Mouse (Mus musculus) stomach, embryonic 15.5 days (tissue): ENCODE measurements at regions not wholly inside any gene's neighbourhood (a gene's known extent, or its start where the extent isn't known, plus 50 kb on each side); places are given as distances from the start of the nearest gene placed in this dataset.

Experiments
- ATAC-seq: fragments of 200-750 bp; cut with Nextera tagmentation; 2 replicates; pipeline ENCODE4 v1.8.0; 2017; ENCODE audit warnings: low read depth, moderate number of reproducible peaks, moderate TSS enrichment; ENCODE audit not compliant: insufficient read depth, low FRiP score
- H3K27ac ChIP-seq: fragments of 300-500 bp; sonication (generic); 2 replicates; pipeline ENCODE4 v1.5.1; 2015; ENCODE audit warnings: mild to moderate bottlenecking, inconsistent platforms
- H3K27me3 ChIP-seq: fragments of 300-500 bp; sonication (generic); replicated peaks from 2 replicates; pipeline ENCODE4 v1.6.1; 2015; ENCODE audit warnings: inconsistent platforms
- H3K36me3 ChIP-seq: fragments of 300-500 bp; sonication (generic); 2 replicates; pipeline ENCODE4 v1.6.1; 2015; ENCODE audit warnings: inconsistent platforms
- H3K4me1 ChIP-seq: fragments of 300-500 bp; sonication (generic); 2 replicates; pipeline ENCODE4 v1.6.1; 2015; ENCODE audit warnings: inconsistent platforms
- H3K4me2 ChIP-seq: fragments of 300-500 bp; sonication (generic); 2 replicates; pipeline ENCODE4 v1.6.1; 2015; ENCODE audit warnings: mild to moderate bottlenecking, inconsistent platforms
- H3K4me3 ChIP-seq: fragments of 300-500 bp; sonication (generic); replicated peaks from 2 replicates; pipeline ENCODE4 v1.5.1; 2015; ENCODE audit warnings: inconsistent platforms
- H3K9ac ChIP-seq: fragments of 300-500 bp; sonication (generic); 2 replicates; pipeline ENCODE4 v1.6.1; 2015; ENCODE audit warnings: inconsistent platforms
- H3K9me3 ChIP-seq: fragments of 300-500 bp; sonication (generic); 2 replicates; pipeline ENCODE4 v1.6.1; 2016; ENCODE audit warnings: inconsistent platforms
- WGBS: fragments of 180-500 bp; shearing (Covaris S2); methylation state at CpG from one replicate; pipeline ENCODE4 v1.1.7; 2015; 5-methylcytosine and 5-hydroxymethylcytosine counted together

DNA sequence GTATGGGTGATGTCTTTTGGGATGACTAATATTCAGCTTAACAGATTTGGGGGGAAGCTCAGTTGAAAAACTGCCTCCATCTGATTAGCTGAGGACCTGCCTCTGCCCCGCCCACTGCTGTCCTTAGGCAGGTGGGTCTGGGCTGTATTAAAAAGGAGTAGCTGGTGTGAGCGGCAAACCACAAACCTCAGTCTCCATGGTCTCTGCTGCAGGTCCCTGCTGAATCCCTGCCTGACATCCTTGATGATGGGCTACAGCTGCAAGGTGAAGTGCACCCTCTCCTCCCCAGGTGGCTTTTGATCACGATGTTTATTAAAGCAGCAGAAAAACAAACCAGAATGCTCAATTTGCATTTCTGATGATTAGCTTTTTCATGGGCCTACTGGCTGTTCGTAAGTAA, 60.8 kb upstream of the Plet1 start:
- H3K27me3 ChIP-seq, result no peaks in the 10 kb centered on the region
- no peak overlapping the region for H3K4me3 ChIP-seq
- no peak overlapping the region for H3K9ac ChIP-seq
- H3K4me2 ChIP-seq, result no peak overlapping the region
- H3K36me3 ChIP-seq, result no peaks in the 10 kb centered on the region
- no peak for ATAC-seq
- peaks cover 3% of the 10 kb centered on the region; the same call in 1 of the 2 replicates for H3K4me1 ChIP-seq
- 69% methylated on average over 4 of the region's 4 CpGs for WGBS
- H3K27ac ChIP-seq, result no peak overlapping the region
- H3K9me3 ChIP-seq, result no peaks in the 10 kb centered on the region

DNA sequence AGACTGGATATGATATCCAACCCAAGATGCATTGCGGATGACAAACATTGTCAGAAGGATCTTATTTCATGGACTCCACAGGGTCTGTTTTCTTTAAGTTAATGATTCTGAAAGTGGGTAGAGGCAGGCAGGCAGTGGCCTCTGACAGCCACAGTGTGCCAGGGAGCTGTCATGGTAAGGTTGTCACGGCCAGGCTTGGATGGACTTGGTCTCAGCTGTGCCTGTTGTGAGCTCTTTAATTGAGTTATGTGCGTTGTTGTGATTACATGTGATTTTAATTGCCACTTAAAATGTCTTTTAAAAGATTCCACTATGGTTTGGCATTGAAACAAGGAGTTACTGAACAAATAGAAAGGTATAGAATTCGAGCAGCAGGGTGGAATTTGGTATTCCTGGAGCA, 60.3 kb upstream of the Plet1 start:
- no peak overlapping the region for H3K27ac ChIP-seq
- 63% methylated on average over 4 of the region's 4 CpGs for WGBS
- no peaks in the 10 kb centered on the region for H3K36me3 ChIP-seq
- H3K4me3 ChIP-seq, result no peak overlapping the region
- H3K9me3 ChIP-seq, result no peaks in the 10 kb centered on the region
- H3K4me1 ChIP-seq, result peaks cover 3% of the 10 kb centered on the region; the same call in 1 of the 2 replicates
- no peak overlapping the region for H3K4me2 ChIP-seq
- no peak for ATAC-seq
- no peak overlapping the region for H3K9ac ChIP-seq
- H3K27me3 ChIP-seq, result no peaks in the 10 kb centered on the region

DNA sequence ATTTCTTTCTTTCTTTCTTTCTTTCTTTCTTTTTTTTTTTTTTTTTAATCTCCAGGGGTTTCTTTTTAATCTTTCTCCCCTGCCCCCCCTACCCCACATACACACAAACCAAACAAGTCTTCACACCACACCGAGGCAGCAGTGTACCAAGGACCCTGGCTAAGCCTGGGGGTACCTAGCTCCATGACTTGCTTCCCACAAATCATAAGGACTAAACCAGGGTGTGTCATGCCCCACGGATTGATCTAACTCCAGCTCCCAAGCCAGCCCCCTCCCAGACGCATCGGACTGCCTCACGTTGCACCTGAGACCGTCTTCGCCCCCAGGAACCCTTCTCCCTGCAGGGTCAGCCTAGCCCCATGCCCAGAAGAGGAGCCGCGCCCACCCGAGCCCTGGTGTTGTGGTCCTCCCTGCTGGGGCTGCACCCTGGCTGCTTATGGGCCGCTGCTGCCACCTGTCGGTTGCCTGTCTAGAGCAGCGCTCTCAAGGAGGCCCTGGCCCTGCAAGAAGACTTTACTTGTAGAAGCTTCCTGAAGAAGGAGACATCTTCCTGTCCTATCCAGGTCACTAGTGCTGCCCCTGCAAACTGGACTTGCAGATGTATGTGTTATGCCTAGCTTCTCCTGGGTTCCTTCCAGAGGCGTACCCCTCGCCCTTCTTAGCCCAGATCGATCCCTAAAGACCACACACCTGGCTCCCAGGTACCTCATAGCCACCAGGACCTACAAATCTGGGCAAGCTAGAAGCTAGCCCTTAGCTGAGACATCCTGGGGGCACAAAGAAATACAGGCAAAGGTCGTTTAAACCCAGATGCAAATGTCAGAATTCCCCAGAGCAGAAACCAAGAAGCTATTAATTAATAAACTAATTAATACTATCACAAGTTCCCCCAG, 56.2 kb upstream of the Plet1 start:
- Histone ChIP-seq H3K4me2 (peak overlapping the region; percentile 75), H3K9ac (no peak overlapping the region), H3K27ac (no peak overlapping the region), H3K36me3 (no peaks in the 10 kb centered on the region), H3K27me3 (no peaks in the 10 kb centered on the region), H3K9me3 (no peaks in the 10 kb centered on the region), H3K4me3 (peak overlapping the region; percentile 34), H3K4me1 (peaks cover 3% of the 10 kb centered on the region; the same call in 1 of the 2 replicates)
- 18% methylated on average over 17 of the region's 17 CpGs for WGBS
- peak; percentile 66; the same call in 1 of the 2 replicates for ATAC-seq

DNA sequence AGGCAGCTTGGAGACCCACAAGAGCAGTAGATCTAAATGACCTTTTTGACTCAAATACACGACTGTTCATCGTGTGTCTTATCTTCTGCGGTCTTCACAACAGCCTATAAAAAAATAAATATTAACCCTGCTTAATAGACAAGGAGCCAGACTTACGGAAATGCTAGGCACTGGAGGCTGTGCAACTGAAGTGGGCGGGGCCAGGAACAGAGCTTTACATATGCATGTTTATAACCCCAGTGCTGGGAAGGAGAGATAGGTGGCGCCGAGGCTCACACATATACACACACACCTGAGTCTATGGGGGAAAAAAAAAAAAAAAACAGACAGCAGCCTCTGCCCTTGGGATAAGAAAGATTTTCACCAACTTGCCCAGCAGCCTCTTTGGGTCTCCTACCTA, 55.6 kb upstream of the Plet1 start:
- H3K9me3 ChIP-seq, result no peaks in the 10 kb centered on the region
- WGBS, result 54% methylated on average over 7 of the region's 7 CpGs
- H3K27ac ChIP-seq, result no peak overlapping the region
- no peaks in the 10 kb centered on the region for H3K27me3 ChIP-seq
- no peak overlapping the region for H3K4me3 ChIP-seq
- no peaks in the 10 kb centered on the region for H3K36me3 ChIP-seq
- H3K4me1 ChIP-seq, result peaks cover 3% of the 10 kb centered on the region; the same call in 1 of the 2 replicates
- H3K9ac ChIP-seq, result no peak overlapping the region
- ATAC-seq, result no peak
- H3K4me2 ChIP-seq, result no peak overlapping the region

DNA sequence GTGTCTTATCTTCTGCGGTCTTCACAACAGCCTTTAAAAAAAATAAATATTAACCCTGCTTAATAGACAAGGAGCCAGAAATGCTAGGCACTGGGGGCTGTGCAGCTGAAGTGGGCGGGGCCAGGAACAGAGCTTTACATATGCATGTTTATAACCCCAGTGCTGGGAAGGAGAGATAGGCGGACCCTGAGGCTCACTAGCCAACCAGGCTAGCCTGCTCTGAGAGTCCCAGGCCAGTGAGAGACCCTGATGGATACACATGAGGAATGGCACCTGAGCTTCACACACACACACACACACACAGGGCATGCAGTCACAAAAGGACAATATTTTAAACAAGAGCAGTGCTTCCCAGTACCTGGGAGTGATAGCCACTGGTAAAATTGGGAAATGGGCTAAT, 54.1 kb upstream of the Plet1 start:
- Histone ChIP-seq H3K4me1 (peaks cover 3% of the 10 kb centered on the region; the same call in 1 of the 2 replicates), H3K9ac (no peak overlapping the region), H3K27ac (no peak overlapping the region), H3K36me3 (no peaks in the 10 kb centered on the region), H3K27me3 (no peaks in the 10 kb centered on the region), H3K4me2 (no peak overlapping the region), H3K4me3 (no peak overlapping the region), H3K9me3 (no peaks in the 10 kb centered on the region)
- WGBS, result 70% methylated on average over 3 of the region's 3 CpGs
- ATAC-seq, result no peak

DNA sequence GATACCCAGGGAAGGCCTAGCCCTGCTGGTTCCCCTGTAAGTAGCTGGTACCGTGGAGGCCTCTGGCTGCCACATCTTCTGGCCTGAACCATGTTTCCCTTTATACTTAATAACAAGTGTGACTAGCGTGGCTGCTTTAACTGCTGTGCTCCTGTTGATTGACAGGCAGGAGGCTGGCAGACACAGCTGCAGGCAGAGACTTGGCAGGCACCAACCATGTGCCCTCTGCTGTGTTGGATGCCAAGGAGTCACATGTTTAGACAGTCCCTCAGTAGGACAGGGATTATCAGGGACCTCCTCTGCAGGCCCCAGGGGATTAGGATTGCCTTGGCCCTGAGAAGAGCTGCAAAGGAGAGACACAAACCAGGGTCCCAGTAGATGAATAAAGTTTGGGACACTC, 53.6 kb upstream of the Plet1 start:
- no peaks in the 10 kb centered on the region for H3K36me3 ChIP-seq
- no peak overlapping the region for H3K4me3 ChIP-seq
- H3K27me3 ChIP-seq, result no peaks in the 10 kb centered on the region
- H3K4me2 ChIP-seq, result no peak overlapping the region
- no peak overlapping the region for H3K27ac ChIP-seq
- no peak for ATAC-seq
- no peaks in the 10 kb centered on the region for H3K9me3 ChIP-seq
- WGBS, result 76% methylated on average over 2 of the region's 2 CpGs
- H3K4me1 ChIP-seq, result peaks cover 3% of the 10 kb centered on the region; the same call in 1 of the 2 replicates
- H3K9ac ChIP-seq, result no peak overlapping the region

DNA sequence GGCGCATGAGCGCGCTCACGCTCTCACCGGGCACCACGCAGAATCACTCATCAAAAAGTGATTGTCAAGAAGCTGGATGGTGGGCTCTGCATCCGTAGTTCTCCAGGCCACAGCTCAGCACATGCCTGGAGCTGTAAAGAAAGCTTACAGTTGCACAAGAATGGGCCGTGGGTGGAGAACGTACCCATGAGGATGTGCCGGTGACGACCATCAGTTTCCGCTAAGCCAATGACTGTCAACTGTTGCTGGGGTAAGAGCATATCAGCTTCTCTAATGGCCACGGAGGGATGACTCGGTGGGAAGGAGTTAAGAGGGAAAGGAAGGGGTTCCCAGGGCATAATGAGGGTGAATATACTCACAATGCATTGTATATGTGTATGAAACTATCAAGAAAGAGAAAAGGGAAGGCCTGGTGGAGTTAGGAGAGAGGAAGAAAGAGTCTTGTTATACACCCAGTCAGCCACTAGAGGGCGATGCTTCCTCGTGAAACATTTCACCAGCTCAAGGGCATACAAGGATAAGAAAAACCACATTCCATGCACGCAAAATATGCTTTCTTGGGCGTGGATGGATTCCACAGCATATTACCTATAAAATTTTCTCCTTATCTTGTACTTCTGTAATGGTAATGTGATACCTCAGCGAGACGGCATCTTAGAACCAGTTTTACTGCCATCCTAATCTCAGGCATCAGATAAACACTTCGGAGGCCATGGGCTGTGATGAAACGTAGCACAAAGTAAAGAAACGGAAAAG, 50.4 kb upstream of the Plet1 start:
- H3K4me2 ChIP-seq, result 0 out of 2 replicates have a peak overlapping the region, but pooled peaks have one; percentile 14

More for the DNA sequence above, 50.4 kb upstream of the Plet1 start:
- Histone ChIP-seq H3K4me3 (no peak overlapping the region), H3K9ac (no peak overlapping the region), H3K27ac (no peak overlapping the region), H3K4me1 (0 out of 2 replicates have a peak, but pooled peaks cover 3% of the 10 kb centered on the region), H3K27me3 (no peaks in the 10 kb centered on the region), H3K36me3 (no peaks in the 10 kb centered on the region), H3K9me3 (no peaks in the 10 kb centered on the region)
- 46% methylated on average over 23 of the region's 23 CpGs for WGBS
- peak; percentile 54 for ATAC-seq
